Mouse (Mus musculus) cerebellum, adult 2 months (tissue): Measurements from ENCODE around the gene Pacrg.

ENCODE experiments used
- CTCF ChIP-seq: fragments of 200-500 bp; IDR thresholded peaks from 2 replicates; pipeline ENCODE4 v1.5.1; 2011; ENCODE audit warnings: low read depth, mild to moderate bottlenecking, control low read depth, low read length, moderate library complexity, borderline replicate concordance; ENCODE audit not compliant: insufficient read depth
- POLR2A ChIP-seq: fragments of 200-500 bp; IDR thresholded peaks from 2 replicates; pipeline ENCODE4 v1.6.1; 2011; ENCODE audit warnings: low read length, control low read depth, borderline replicate concordance; ENCODE audit not compliant: insufficient read depth

DNA sequence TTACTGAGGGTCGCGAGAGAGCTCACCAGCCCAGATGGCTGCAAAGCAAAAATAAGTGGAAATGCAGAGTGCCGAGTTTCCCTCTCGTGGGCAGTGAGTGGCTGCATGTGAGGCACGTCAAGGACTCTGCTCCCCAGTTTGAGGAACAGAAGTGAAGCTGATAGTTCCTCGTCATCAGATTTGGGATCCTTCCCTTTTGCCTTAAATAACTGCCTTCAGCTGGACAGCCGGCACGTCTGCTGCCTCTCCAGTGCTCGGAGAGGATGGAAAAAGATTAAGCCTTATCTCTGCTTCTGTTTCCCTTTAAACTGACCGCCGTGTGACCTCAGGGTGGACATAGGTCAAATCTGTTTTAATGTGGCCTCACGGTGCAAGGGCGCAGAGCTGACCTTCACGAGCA lies 480.6 kb downstream of the Pacrg start:
- TF ChIP-seq CTCF (no peak), POLR2A (no peak)
